Mouse (Mus musculus) liver, embryonic 14.5 days (tissue): ENCODE measurements at regions not wholly inside any gene's neighbourhood (a gene's known extent, or its start where the extent isn't known, plus 50 kb on each side); places are given as distances from the start of the nearest gene placed in this dataset.

ENCODE experiments used
- CTCF ChIP-seq: IDR thresholded peaks from 2 replicates; pipeline ENCODE4 v1.5.1; 2016; ENCODE audit warnings: antibody characterized with exemption, low read depth, control low read depth
- EP300 ChIP-seq: IDR thresholded peaks from 2 replicates; pipeline ENCODE4 v1.6.1; 2016; ENCODE audit warnings: antibody characterized with exemption, low read depth

DNA sequence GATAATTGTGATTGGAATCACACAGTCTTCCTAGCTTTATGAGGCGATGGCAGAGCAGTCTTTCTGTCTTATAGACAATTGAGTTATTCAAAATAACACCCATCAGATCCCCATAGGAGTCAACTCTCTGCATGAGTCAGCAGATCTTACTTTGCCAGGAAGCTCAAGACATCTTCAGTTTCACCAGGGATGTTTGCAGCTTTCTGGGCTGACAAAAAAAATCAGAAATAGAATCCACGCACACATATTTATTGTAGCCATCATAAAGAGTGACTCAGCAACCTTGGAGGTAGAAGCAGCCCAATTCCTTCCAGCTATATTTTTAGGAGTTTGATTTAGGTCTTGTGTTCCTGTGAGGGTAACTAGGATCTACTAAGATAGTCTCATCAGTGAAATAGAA lies 122.8 kb upstream of the Ctso start:
- no peak for TF ChIP-seq CTCF
- no peak for TF ChIP-seq EP300
